ENCODE assay signal across 10 mouse cellular contexts in the genomic region with DNA sequence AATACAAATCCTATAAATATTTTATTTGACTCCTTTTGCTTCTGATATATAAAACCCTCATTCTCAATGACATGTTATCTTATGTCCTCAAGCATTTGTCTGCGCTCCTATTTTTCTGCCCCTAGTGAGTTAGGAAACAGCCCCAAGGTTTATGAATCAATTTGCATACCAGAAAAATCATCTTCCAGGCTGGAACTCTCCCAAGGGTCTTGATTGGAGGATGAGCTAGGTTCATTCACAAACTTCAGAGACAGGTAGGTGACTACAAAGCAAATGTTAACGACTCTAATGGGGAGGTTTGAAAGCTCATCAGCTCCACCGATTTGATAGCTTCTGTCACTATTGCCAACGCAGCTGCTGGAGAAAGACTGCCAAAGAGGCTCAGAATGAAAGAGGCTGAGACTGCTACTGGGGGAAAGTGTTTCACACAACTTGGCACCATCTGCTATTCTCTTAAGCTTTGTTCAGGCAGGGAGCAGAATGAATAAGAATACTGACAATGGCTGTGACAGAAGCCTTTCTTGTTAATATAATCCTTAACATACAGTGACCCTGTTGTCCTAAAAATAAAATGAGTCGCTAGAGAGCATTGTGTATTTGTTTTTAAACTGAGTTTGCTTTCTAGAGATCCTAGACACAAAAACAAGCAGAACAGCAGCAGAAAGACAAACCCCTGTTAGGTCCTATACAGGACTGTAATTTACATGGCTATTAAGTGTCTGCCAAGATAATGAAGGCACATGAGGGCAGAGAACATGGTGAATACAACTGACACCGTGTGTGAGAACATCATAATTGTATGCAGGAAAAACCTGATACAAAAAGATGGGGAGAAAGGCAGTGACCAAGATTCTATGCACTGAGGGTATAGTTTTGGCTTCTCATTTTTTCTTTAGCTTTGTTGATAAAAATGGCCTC.
DNase-seq lines count a peak whose midpoint lies in the region; ATAC-seq and TF ChIP-seq lines count a peak whose summit lies in the region.
"Had no signal": no experiment of that assay in that cellular context is flagged by ENCODE, and none has a peak within 500 bp of the region (broad histone marks: within the 10 kb centered on the region; RNA-seq: fewer than 3 reads in every experiment).

No protein-coding gene starts in this region.

- peak; percentile 6 for DNase-seq in lung, postnatal 0 days (ENCODE audit: low spot score)
- no peak for DNase-seq in lung, postnatal 25 days (ENCODE audit: low spot score)
- DNase-seq in layer of hippocampus, adult 11-12 months (ENCODE audit: low spot score): peak; percentile 35
- no peak for DNase-seq in adrenal gland, postnatal 10 days
- DNase-seq in spleen, postnatal 36 days (ENCODE audit: low spot score in 2 of 2): no peak
- no peak for DNase-seq in B cell, adult 2 months
- no peak for DNase-seq in kidney, postnatal 4 days
- DNase-seq: thymus, postnatal 4 days had no signal

- TF ChIP-seq EP300 in lung, postnatal 0 days (IDR thresholded peaks at IDR 0.05): no peak

- H3K9ac ChIP-seq in lung, postnatal 0 days (replicated peaks; ENCODE audit: low read depth): no peak overlapping the region
- no peak overlapping the region for H3K9ac ChIP-seq in midbrain, embryonic 12.5 days (replicated peaks)

- H3K27me3 ChIP-seq in lung, postnatal 0 days (replicated peaks; ENCODE audit: insufficient read depth, low read length): no peaks in the 10 kb centered on the region
- no peaks in the 10 kb centered on the region for H3K27me3 ChIP-seq in midbrain, embryonic 12.5 days

- no peak for ATAC-seq in lung, postnatal 0 days
- peak; percentile 92 for ATAC-seq in midbrain, embryonic 12.5 days (ENCODE audit: low FRiP score, low read depth)

- TF ChIP-seq CTCF in lung, postnatal 0 days (IDR thresholded peaks at IDR 0.05): no peak

- no peak overlapping the region for H3K4me3 ChIP-seq in lung, postnatal 0 days (ENCODE audit: low read depth, low read length)
- no peak overlapping the region for H3K4me3 ChIP-seq in midbrain, embryonic 12.5 days
- H3K4me3 ChIP-seq: limb, embryonic 10.5 days had no signal

- no peaks in the 10 kb centered on the region for H3K36me3 ChIP-seq in lung, postnatal 0 days (ENCODE audit: insufficient read depth, low read length)
- no peaks in the 10 kb centered on the region for H3K36me3 ChIP-seq in midbrain, embryonic 12.5 days
- H3K36me3 ChIP-seq: limb, embryonic 10.5 days had no signal

- no peak overlapping the region for H3K4me2 ChIP-seq in lung, postnatal 0 days (replicated peaks; ENCODE audit: low read depth, low read length)
- no peak overlapping the region for H3K4me2 ChIP-seq in midbrain, embryonic 12.5 days (replicated peaks)

- H3K4me1 ChIP-seq in lung, postnatal 0 days (ENCODE audit: insufficient read depth, low read depth, low read length): no peaks in the 10 kb centered on the region
- H3K4me1 ChIP-seq in midbrain, embryonic 12.5 days: peaks cover 11% of the 10 kb centered on the region
- H3K4me1 ChIP-seq: limb, embryonic 10.5 days had no signal

- H3K27ac ChIP-seq in lung, postnatal 0 days (ENCODE audit: low read length): no peak overlapping the region
- H3K27ac ChIP-seq in midbrain, embryonic 12.5 days (replicated peaks): peak overlapping the region; percentile 46; the same call in 1 of the 2 replicates
- H3K27ac ChIP-seq: limb, embryonic 10.5 days had no signal

- 59% methylated on average over 6 of the region's 6 CpGs for WGBS in lung, postnatal 0 days
- WGBS in midbrain, embryonic 12.5 days: 29% methylated on average over 6 of the region's 6 CpGs

- H3K9me3 ChIP-seq in lung, postnatal 0 days (ENCODE audit: low read length): no peaks in the 10 kb centered on the region
- no peaks in the 10 kb centered on the region for H3K9me3 ChIP-seq in midbrain, embryonic 12.5 days
- H3K9me3 ChIP-seq: limb, embryonic 10.5 days had no signal

Comparison
In these comparisons a context has a peak if more than half of its experiments do, and no peak if none do; other contexts are left out.
1. DNase-seq: peak in lung, postnatal 0 days (single experiment) and layer of hippocampus, adult 11-12 months (single experiment); none in lung, postnatal 25 days (single experiment), adrenal gland, postnatal 10 days (single experiment), spleen, postnatal 36 days (0 of 2), B cell, adult 2 months (0 of 2) and kidney, postnatal 4 days (0 of 2).